Mouse (Mus musculus) heart, embryonic 11.5 days (tissue): Measurements from ENCODE around the gene Rap2b. TPM values are rescaled to one million over a fixed set of nuclear protein-coding genes. Genes with fewer than 3 reads are reported as not detected.

Experiments used
- ATAC-seq: fragments of 200-750 bp; cut with Nextera tagmentation; replicated peaks from 2 replicates; pipeline ENCODE4 v1.8.0; 2017; ENCODE audit warnings: moderate library complexity; ENCODE audit not compliant: insufficient number of reproducible peaks, low FRiP score, low TSS enrichment
- H3K27ac ChIP-seq: fragments of 300-500 bp; sonication (generic); 2 replicates; pipeline ENCODE4 v1.5.1; 2014; ENCODE audit warnings: mild to moderate bottlenecking, low read depth, low read length
- H3K27me3 ChIP-seq: fragments of 300-500 bp; sonication (generic); 2 replicates; pipeline ENCODE4 v1.6.1; 2014; ENCODE audit warnings: mild to moderate bottlenecking, low read length, mixed read lengths; ENCODE audit not compliant: control insufficient read depth, insufficient read depth
- H3K36me3 ChIP-seq: fragments of 300-500 bp; sonication (generic); 2 replicates; pipeline ENCODE4 v1.6.1; 2014; ENCODE audit warnings: mild to moderate bottlenecking, low read length, moderate library complexity, mixed read lengths; ENCODE audit not compliant: control insufficient read depth, insufficient read depth
- H3K4me1 ChIP-seq: fragments of 300-500 bp; sonication (generic); 2 replicates; pipeline ENCODE4 v1.6.1; 2014; ENCODE audit warnings: low read length; ENCODE audit not compliant: control insufficient read depth, insufficient read depth
- H3K4me2 ChIP-seq: fragments of 300-500 bp; sonication (generic); 2 replicates; pipeline ENCODE4 v1.6.1; 2014; ENCODE audit warnings: mild to moderate bottlenecking, moderate library complexity
- H3K4me3 ChIP-seq: fragments of 300-500 bp; sonication (generic); 2 replicates; pipeline ENCODE4 v1.5.1; 2014; ENCODE audit warnings: low read depth, low read length
- H3K9ac ChIP-seq: fragments of 300-500 bp; sonication (generic); 2 replicates; pipeline ENCODE4 v1.6.1; 2014; ENCODE audit warnings: mild to moderate bottlenecking, low read depth, low read length, moderate library complexity
- H3K9me3 ChIP-seq: fragments of 300-500 bp; sonication (generic); replicated peaks from 2 replicates; pipeline ENCODE4 v1.6.1; 2016; ENCODE audit warnings: low read length; ENCODE audit not compliant: control insufficient read depth
- WGBS: fragments of 180-500 bp; shearing (Covaris S2); extraction: QIAGEN DNeasy Blood & Tissue Kit; methylation state at CpG from one replicate; pipeline ENCODE4 v1.1.7; 2014; ENCODE audit not compliant: insufficient replicate concordance; 5-methylcytosine and 5-hydroxymethylcytosine counted together
- polyA plus RNA-seq: library from polyadenylated mRNA; unstranded; fragments of >200 nt; fragmentation: Nextera tagmentation; extraction: Ambion mirVana; gene quantifications from 2 replicates; pipeline ENCODE4 v1.2.1, GENCODE M21; 2014

The Rap2b gene
- polyA plus RNA-seq, 1 experiment from 2014 or later = 7.4 TPM

DNA sequence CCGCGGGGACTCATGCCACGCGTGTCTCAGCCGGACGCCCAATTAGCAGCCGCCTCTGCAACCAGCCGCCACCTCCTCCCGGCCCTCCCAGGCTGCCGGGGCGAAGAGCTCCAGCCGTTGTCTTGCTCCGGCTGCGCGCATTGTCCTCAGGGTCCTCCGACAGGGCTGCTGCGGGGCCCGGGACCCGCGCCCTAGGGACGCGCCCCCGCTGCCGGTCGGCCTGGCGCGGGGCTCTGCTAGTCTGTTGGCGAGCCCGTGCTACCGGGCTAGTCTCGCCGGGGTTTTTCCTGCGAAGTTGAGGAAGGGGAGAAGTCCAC lies 3.2 kb downstream of the Rap2b start:
- H3K27me3 ChIP-seq = no peaks in the 10 kb centered on the region
- under 1% methylated on average over 33 of the region's 33 CpGs for WGBS
- peak overlapping the region; percentile 71 for H3K4me2 ChIP-seq
- H3K9me3 ChIP-seq = no peaks in the 10 kb centered on the region
- H3K4me3 ChIP-seq = peak overlapping the region; percentile 87
- ATAC-seq = peak; percentile 12; the same call in 1 of the 2 replicates
- peak overlapping the region; percentile 69 for H3K27ac ChIP-seq
- no peaks in the 10 kb centered on the region for H3K36me3 ChIP-seq
- peak overlapping the region; percentile 86 for H3K9ac ChIP-seq
- H3K4me1 ChIP-seq = 0 out of 2 replicates have a peak, but pooled peaks cover 2% of the 10 kb centered on the region

DNA sequence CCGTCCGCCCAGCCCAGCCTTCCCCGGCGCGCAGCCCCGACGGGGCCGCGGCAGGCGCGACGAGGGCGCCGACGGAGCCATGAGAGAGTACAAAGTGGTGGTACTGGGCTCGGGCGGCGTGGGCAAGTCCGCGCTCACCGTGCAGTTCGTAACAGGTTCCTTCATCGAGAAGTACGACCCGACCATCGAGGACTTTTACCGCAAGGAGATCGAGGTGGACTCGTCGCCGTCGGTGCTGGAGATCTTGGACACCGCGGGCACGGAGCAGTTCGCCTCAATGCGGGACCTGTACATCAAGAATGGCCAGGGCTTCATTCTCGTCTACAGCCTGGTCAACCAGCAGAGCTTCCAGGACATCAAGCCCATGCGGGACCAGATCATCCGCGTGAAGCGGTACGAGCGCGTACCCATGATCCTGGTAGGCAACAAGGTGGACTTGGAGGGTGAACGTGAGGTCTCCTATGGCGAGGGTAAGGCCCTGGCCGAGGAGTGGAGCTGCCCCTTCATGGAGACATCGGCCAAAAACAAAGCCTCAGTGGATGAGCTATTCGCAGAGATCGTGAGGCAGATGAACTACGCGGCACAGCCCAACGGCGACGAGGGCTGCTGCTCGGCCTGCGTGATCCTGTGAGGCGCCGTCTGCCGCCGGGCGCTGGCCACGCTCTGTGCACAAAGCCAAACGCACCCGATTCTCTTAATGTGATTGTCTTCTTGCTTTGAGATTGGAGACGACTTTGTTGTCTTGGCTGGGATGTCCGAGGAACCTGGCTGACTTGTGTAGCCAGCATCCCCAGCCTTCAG lies 3.7 kb downstream of the Rap2b start:
- no peaks in the 10 kb centered on the region for H3K36me3 ChIP-seq
- no peaks in the 10 kb centered on the region for H3K9me3 ChIP-seq
- H3K4me3 ChIP-seq = peak overlapping the region; percentile 87
- 0 out of 2 replicates have a peak, but pooled peaks cover 2% of the 10 kb centered on the region for H3K4me1 ChIP-seq
- no peaks in the 10 kb centered on the region for H3K27me3 ChIP-seq
- peak overlapping the region; percentile 71 for H3K4me2 ChIP-seq
- H3K9ac ChIP-seq = peak overlapping the region; percentile 86
- H3K27ac ChIP-seq = peak overlapping the region; percentile 69
- WGBS = under 1% methylated on average over 68 of the region's 68 CpGs
- no peak for ATAC-seq

DNA sequence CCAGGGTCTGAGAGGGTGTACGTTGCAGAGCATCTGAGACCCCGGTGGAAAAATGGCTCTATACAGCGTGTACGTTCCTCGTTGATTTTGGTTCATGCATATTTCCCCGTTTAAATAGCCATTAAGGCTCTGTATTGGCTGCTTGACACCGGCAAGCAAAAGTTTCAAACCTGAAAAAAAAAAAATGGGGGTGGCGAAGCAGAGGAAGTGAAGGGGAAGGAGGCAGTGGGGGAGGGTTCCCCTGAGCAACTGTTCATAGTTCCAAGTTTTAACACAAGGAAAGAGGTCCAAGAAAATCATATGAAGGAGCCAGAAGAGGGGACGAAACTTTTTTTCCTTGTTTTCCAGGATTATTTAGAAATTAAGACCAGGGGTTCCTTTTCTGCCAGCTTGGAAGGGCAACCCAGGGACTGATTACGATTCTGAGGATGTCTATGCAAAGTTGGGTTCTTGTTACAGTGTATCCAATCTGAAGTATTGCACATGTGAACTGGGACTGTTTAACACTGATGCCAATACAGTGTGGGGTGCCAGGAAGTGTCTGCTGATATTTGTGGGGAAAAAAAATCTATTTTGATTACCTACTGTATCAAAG lies 4.4 kb downstream of the Rap2b start, which contains the start of gene B430305J03Rik:
B430305J03Rik (minus strand) TSS at position 173 of the 595 bp plus-strand sequence.
- Histone ChIP-seq H3K9me3 (no peaks in the 10 kb centered on the region), H3K9ac (peak within 1 kb of the TSS; percentile 86), H3K27ac (peak within 1 kb of the TSS; percentile 69), H3K36me3 (no peaks in the 10 kb centered on the region), H3K4me2 (peak within 1 kb of the TSS; percentile 71), H3K27me3 (no peaks in the 10 kb centered on the region), H3K4me3 (peak within 1 kb of the TSS; percentile 87), H3K4me1 (0 out of 2 replicates have a peak, but pooled peaks cover 2% of the 10 kb centered on the region)
- ATAC-seq = no peak
- WGBS = 5% methylated on average over 10 of the region's 10 CpGs

DNA sequence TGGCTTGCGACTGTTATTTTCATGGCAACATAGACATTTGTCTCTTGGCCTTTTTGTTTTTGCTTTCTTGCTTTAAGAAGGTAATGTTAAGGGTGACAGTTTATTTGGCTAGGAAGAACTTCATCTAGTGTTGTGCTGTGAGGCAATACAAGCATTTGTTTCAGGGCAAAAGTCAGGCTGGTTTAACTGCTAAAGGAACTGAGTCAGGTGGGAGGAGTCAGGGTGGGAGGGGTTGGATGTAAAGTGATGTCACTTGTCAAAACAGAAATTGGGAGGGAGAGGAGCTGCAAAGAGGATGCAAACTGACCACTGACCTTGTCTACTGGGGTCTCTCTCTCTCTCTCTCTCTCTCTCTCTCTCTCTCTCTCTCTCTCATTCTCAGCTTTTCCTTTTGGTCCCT lies 7.0 kb downstream of the Rap2b start:
- ATAC-seq = no peak
- Histone ChIP-seq H3K27me3 (no peaks in the 10 kb centered on the region), H3K4me1 (0 out of 2 replicates have a peak, but pooled peaks cover 2% of the 10 kb centered on the region)

DNA sequence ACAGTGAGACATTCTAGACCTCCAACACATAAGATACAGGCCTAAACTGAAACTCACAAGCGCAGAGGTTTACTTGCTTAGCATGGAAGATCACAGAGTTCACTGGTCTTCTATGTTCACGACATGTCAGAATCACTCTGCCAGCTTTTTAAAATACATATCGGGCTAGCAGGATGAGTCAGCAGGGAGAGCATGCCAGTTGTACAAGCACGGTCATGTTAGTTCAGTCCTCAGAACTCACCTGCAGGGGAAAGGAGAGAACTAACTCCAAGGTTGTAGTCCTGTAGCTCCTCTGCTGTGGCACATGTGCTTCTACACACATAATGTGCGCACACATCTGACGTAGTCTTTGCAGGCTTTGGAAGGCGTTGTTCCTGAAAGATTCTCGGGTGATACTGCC lies 14.6 kb downstream of the Rap2b start:
- H3K27me3 ChIP-seq = no peaks in the 10 kb centered on the region
- H3K27ac ChIP-seq = no peak overlapping the region
- no peak overlapping the region for H3K9ac ChIP-seq
- no peaks in the 10 kb centered on the region for H3K36me3 ChIP-seq
- no peaks in the 10 kb centered on the region for H3K4me1 ChIP-seq
- H3K9me3 ChIP-seq = no peaks in the 10 kb centered on the region
- H3K4me2 ChIP-seq = no peak overlapping the region
- no peak overlapping the region for H3K4me3 ChIP-seq
- WGBS = 86% methylated on average over 8 of the region's 8 CpGs
- no peak for ATAC-seq

More for the DNA sequence above, 7.0 kb downstream of the Rap2b start:
- Histone ChIP-seq H3K4me2 (no peak overlapping the region), H3K36me3 (no peaks in the 10 kb centered on the region), H3K27ac (no peak overlapping the region), H3K4me3 (no peak overlapping the region), H3K9me3 (no peaks in the 10 kb centered on the region), H3K9ac (no peak overlapping the region)
- WGBS = 97% methylated on average over 1 of the region's 1 CpGs

DNA sequence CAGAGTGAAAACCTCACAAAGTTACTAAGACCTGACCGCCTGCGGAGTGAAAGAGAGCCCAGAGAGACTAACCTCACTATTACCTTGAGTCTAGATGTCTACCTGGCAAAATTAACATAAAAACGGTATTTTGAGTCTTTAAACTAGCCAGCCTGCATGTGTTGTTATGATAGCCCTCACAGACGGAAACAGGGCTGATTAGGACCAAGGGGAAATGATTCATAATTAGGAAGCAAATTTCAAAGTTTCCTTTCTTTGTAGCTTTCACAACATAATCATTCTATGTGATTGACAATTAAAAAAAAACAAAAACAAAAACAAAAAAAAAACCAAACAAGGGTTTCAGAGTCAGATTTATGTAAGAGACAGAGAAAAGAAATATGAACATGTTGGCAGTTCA lies 24.9 kb downstream of the Rap2b start:
- no peak for ATAC-seq
- WGBS = 61% methylated on average over 4 of the region's 4 CpGs
- no peaks in the 10 kb centered on the region for H3K4me1 ChIP-seq

DNA sequence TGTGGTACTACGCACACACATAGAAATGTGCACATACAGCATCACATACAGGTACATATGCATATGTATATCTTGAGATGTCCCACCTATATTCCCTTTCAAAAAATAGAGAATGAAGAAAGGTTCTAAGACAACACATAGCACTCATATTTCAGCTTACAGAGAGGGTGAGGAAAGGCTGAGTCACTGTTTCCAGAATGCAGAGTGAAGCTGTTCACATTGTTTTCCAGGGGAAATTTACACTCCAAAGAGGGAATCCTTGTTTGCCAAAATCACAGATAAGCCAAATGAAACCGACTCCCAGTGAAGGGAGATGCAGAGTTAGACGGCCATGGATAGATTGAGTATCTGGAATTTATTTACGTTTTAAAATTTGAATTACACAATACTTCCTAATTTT lies 30.1 kb downstream of the Rap2b start:
- no peaks in the 10 kb centered on the region for H3K27me3 ChIP-seq
- ATAC-seq = no peak
- no peaks in the 10 kb centered on the region for H3K36me3 ChIP-seq
- no peak overlapping the region for H3K9ac ChIP-seq
- no peaks in the 10 kb centered on the region for H3K4me1 ChIP-seq
- H3K9me3 ChIP-seq = no peaks in the 10 kb centered on the region
- no peak overlapping the region for H3K4me3 ChIP-seq
- WGBS = 53% methylated on average over 4 of the region's 4 CpGs
- H3K4me2 ChIP-seq = no peak overlapping the region
- H3K27ac ChIP-seq = no peak overlapping the region

More for the DNA sequence above, 24.9 kb downstream of the Rap2b start:
- no peak overlapping the region for H3K4me3 ChIP-seq
- H3K4me2 ChIP-seq = no peak overlapping the region
- H3K9me3 ChIP-seq = no peaks in the 10 kb centered on the region
- no peak overlapping the region for H3K9ac ChIP-seq
- H3K27ac ChIP-seq = no peak overlapping the region
- H3K27me3 ChIP-seq = no peaks in the 10 kb centered on the region
- no peaks in the 10 kb centered on the region for H3K36me3 ChIP-seq

DNA sequence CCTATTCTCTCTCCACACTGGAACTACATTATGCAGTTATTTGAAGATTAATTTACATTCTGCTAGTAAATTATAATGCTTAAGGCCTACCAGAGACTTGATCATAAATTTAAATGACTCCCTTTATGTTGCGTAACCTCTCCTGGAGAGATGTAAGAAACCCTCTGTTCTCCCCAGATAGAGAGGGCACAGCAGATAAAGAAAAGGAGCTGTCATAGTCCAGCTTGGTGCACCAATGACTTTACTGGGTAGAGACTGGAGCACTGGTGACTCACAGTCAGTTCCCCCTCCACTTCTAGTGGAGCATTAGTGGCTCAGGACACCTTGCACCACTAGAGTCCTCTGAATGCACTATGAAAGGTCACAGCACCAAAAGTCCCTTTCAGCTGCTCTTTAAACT lies 31.4 kb downstream of the Rap2b start:
- Histone ChIP-seq H3K4me3 (no peak overlapping the region), H3K27ac (no peak overlapping the region), H3K27me3 (no peaks in the 10 kb centered on the region), H3K9ac (no peak overlapping the region), H3K9me3 (no peaks in the 10 kb centered on the region), H3K4me1 (no peaks in the 10 kb centered on the region), H3K36me3 (no peaks in the 10 kb centered on the region), H3K4me2 (no peak overlapping the region)
- 76% methylated on average over 1 of the region's 1 CpGs for WGBS
- no peak for ATAC-seq
